Mouse (Mus musculus) cerebellum, adult 2 months (tissue): ENCODE data around the gene Rpap3.

Experiments
- CTCF ChIP-seq: fragments of 200-500 bp; IDR thresholded peaks from 2 replicates; pipeline ENCODE4 v1.5.1; 2011; ENCODE audit warnings: low read depth, mild to moderate bottlenecking, control low read depth, low read length, moderate library complexity, borderline replicate concordance; ENCODE audit not compliant: insufficient read depth
- POLR2A ChIP-seq: fragments of 200-500 bp; IDR thresholded peaks from 2 replicates; pipeline ENCODE4 v1.6.1; 2011; ENCODE audit warnings: low read length, control low read depth, borderline replicate concordance; ENCODE audit not compliant: insufficient read depth

- TF ChIP-seq POLR2A (no peak), CTCF (no peak)
Measured at GRCm38 (mm10) chr15:97715734-97716133, 10.1 kb upstream of the Rpap3 start.
